Mouse (Mus musculus) hindbrain, embryonic 13.5 days (tissue): ENCODE measurements at regions not wholly inside any gene's neighbourhood (a gene's known extent, or its start where the extent isn't known, plus 50 kb on each side); places are given as distances from the start of the nearest gene placed in this dataset.

ENCODE experiments used
- ATAC-seq: fragments of 200-750 bp; cut with Nextera tagmentation; 2 replicates; pipeline ENCODE4 v1.8.0; 2017; ENCODE audit warnings: moderate TSS enrichment; ENCODE audit not compliant: low FRiP score
- H3K27ac ChIP-seq: fragments of 300-500 bp; sonication (generic); 2 replicates; pipeline ENCODE4 v1.5.1; 2015; ENCODE audit warnings: inconsistent platforms, mild to moderate bottlenecking, moderate library complexity
- H3K27me3 ChIP-seq: fragments of 300-500 bp; sonication (generic); 2 replicates; pipeline ENCODE4 v1.6.1; 2015; ENCODE audit warnings: mild to moderate bottlenecking, inconsistent platforms
- H3K36me3 ChIP-seq: fragments of 300-500 bp; sonication (generic); 2 replicates; pipeline ENCODE4 v1.6.1; 2015; ENCODE audit warnings: mild to moderate bottlenecking, inconsistent platforms
- H3K4me1 ChIP-seq: fragments of 300-500 bp; sonication (generic); replicated peaks from 2 replicates; pipeline ENCODE4 v1.6.1; 2015; ENCODE audit warnings: inconsistent platforms
- H3K4me2 ChIP-seq: fragments of 300-500 bp; sonication (generic); 2 replicates; pipeline ENCODE4 v1.6.1; 2015; ENCODE audit warnings: inconsistent platforms, mild to moderate bottlenecking, moderate library complexity
- H3K4me3 ChIP-seq: fragments of 300-500 bp; sonication (generic); 2 replicates; pipeline ENCODE4 v1.5.1; 2015; ENCODE audit warnings: mild to moderate bottlenecking, inconsistent platforms
- H3K9ac ChIP-seq: fragments of 300-500 bp; sonication (generic); 2 replicates; pipeline ENCODE4 v1.6.1; 2015; ENCODE audit warnings: mild to moderate bottlenecking, inconsistent platforms
- H3K9me3 ChIP-seq: fragments of 300-500 bp; sonication (generic); 2 replicates; pipeline ENCODE4 v1.6.1; 2016; ENCODE audit warnings: inconsistent platforms
- whole genome bisulfite sequencing: fragments of 180-500 bp; shearing (Covaris S2); methylation state at CpG from one replicate; pipeline ENCODE4 v1.1.7; 2015; 5-methylcytosine and 5-hydroxymethylcytosine counted together

DNA sequence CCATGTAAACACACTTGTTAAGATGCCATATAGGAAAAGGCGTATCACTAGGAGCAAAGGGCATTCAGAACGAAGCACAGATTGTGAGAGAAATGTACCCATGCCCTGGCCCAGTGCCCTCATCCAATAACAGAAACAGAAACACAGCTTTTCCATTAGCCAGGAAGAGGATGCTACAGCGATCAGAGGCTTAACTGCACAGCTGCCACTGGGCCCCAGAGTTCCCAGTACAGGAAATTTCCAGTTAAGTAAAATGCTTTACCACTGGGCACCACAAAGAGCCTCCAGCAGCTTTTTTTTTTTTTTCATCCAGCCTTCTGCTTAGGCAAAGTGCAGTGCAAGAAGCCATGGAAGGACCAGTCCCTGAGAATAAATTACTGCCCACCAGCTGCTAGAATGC is 325.6 kb upstream of the Arid1b start:
- H3K4me2 ChIP-seq, result no peak overlapping the region
- no peaks in the 10 kb centered on the region for H3K36me3 ChIP-seq
- WGBS, result 71% methylated on average over 3 of the region's 3 CpGs
- H3K27me3 ChIP-seq, result no peaks in the 10 kb centered on the region
- H3K4me3 ChIP-seq, result no peak overlapping the region
- H3K9ac ChIP-seq, result no peak overlapping the region
- H3K9me3 ChIP-seq, result no peaks in the 10 kb centered on the region
- ATAC-seq, result 0 out of 2 replicates have a peak, but pooled peaks have one; percentile 32
- H3K4me1 ChIP-seq, result peaks cover 4% of the 10 kb centered on the region; the same call in 1 of the 2 replicates
- no peak overlapping the region for H3K27ac ChIP-seq

DNA sequence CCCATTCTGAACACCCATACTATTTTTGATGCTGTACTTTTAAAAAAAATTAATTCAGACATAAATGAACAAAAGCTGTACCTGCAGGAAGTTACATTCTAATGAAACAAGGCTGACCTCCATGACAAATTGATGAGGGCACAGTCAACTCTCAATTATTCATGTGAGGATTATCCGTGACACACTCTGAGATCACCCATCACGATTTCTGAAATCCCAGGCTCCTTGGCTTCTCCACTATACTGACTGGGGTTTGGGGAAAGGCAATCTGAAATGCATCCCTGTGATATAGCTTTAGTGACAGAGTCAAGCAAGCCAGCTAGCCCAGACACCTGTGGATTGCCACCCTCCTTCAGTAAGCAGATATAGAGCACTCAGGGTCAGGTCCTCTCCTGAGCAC is 320.9 kb upstream of the Arid1b start:
- Histone ChIP-seq H3K4me2 (no peak overlapping the region), H3K9me3 (no peaks in the 10 kb centered on the region), H3K4me3 (no peak overlapping the region), H3K27ac (no peak overlapping the region), H3K9ac (no peak overlapping the region), H3K4me1 (peaks cover 4% of the 10 kb centered on the region; the same call in 1 of the 2 replicates), H3K36me3 (no peaks in the 10 kb centered on the region), H3K27me3 (no peaks in the 10 kb centered on the region)
- no peak for ATAC-seq
- 65% methylated on average over 2 of the region's 2 CpGs for WGBS

DNA sequence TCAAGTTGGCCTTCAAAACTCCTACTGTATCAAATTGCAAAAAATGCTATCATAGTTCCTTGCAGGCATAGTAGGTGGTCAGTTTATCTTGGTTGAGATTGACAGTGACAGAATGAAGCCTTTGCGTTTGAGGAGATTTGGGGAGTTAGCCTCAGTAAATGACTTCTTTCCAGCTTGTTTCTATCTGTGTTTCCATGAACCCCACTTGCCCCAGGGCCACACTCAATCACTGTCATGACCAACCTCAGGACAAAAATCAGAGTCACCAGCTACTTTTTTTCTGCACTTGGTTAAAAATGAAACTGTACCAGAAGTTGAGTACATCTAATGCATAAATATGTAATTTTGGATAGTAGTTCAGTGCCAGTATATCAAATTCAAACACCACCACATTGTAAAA is 287.7 kb upstream of the Arid1b start:
- no peaks in the 10 kb centered on the region for H3K9me3 ChIP-seq
- H3K27me3 ChIP-seq, result no peaks in the 10 kb centered on the region
- ATAC-seq, result no peak
- 78% methylated on average over 1 of the region's 1 CpGs for WGBS
- no peaks in the 10 kb centered on the region for H3K4me1 ChIP-seq
- no peak overlapping the region for H3K4me2 ChIP-seq
- H3K27ac ChIP-seq, result no peak overlapping the region
- H3K36me3 ChIP-seq, result no peaks in the 10 kb centered on the region
- H3K9ac ChIP-seq, result no peak overlapping the region
- no peak overlapping the region for H3K4me3 ChIP-seq

DNA sequence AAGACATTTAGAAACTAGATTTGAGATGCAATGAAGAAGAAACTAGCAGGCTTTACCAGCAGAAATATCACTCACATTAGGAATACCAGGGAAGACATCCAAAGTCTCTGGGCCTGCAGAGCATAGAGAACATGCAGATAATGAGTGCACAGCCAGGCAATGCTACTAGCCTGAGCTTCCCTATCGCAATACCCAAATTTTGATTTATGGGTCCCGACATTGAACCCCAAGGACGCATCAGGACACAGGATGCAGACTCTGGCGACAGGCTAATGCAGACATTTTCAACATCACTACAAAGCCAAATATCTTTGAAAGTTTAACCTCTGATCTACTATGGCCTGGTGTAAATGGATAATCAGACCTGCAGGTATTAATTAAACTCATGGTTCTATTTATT is 273.1 kb upstream of the Arid1b start:
- no peak for ATAC-seq
- H3K27me3 ChIP-seq, result no peaks in the 10 kb centered on the region
- H3K9ac ChIP-seq, result no peak overlapping the region
- WGBS, result 90% methylated on average over 4 of the region's 4 CpGs
- H3K27ac ChIP-seq, result no peak overlapping the region
- no peak overlapping the region for H3K4me3 ChIP-seq
- no peaks in the 10 kb centered on the region for H3K9me3 ChIP-seq
- no peaks in the 10 kb centered on the region for H3K4me1 ChIP-seq
- H3K4me2 ChIP-seq, result no peak overlapping the region
- H3K36me3 ChIP-seq, result no peaks in the 10 kb centered on the region

DNA sequence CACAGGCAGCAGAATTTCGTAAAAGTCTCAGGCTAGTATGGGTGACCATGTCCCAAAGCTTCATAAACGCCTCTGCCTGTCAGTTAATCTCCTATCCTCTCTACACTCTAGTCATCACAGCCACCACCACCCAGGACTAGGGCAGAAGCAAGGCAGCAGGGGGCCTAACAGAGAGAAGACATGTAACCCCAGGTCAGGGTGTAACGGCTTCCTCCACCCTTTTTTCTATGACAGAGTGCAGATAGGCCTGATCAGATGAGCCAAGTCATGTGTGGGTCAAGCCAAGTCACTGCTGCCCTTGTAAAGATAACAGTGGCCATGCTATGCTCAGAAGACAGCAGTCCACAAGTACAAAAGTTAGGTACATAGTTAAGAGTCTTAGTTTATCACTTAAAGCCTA is 270.1 kb upstream of the Arid1b start:
- 88% methylated on average over 3 of the region's 3 CpGs for WGBS
- no peak overlapping the region for H3K4me3 ChIP-seq
- no peak overlapping the region for H3K27ac ChIP-seq
- no peak overlapping the region for H3K9ac ChIP-seq
- H3K36me3 ChIP-seq, result no peaks in the 10 kb centered on the region
- no peak for ATAC-seq
- H3K4me1 ChIP-seq, result no peaks in the 10 kb centered on the region
- no peaks in the 10 kb centered on the region for H3K27me3 ChIP-seq
- no peaks in the 10 kb centered on the region for H3K9me3 ChIP-seq
- no peak overlapping the region for H3K4me2 ChIP-seq

DNA sequence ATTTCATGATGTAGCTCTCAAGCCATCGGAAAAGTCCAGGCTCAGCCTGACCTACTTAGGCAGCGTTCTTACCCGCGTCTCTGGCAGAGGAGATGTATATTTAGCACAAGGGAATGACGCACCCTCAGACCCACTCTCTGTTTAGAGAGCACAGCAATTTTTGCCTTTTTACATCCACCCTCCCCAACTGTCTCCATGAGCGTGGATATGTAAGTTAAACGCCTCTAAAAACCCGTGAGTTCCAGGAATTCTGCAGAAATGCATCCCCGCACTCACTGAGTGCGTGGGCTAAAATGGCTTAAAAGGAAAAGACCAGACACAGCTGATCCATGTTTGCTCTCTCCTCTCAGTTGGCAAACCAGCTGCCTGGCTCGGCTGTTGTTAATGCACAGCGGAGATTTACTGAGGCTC is 267.8 kb upstream of the Arid1b start:
- Histone ChIP-seq H3K27ac (no peak overlapping the region), H3K36me3 (no peaks in the 10 kb centered on the region), H3K27me3 (no peaks in the 10 kb centered on the region), H3K4me3 (no peak overlapping the region), H3K9ac (no peak overlapping the region), H3K9me3 (no peaks in the 10 kb centered on the region), H3K4me1 (no peaks in the 10 kb centered on the region), H3K4me2 (no peak overlapping the region)
- WGBS, result 81% methylated on average over 12 of the region's 12 CpGs
- no peak for ATAC-seq

DNA sequence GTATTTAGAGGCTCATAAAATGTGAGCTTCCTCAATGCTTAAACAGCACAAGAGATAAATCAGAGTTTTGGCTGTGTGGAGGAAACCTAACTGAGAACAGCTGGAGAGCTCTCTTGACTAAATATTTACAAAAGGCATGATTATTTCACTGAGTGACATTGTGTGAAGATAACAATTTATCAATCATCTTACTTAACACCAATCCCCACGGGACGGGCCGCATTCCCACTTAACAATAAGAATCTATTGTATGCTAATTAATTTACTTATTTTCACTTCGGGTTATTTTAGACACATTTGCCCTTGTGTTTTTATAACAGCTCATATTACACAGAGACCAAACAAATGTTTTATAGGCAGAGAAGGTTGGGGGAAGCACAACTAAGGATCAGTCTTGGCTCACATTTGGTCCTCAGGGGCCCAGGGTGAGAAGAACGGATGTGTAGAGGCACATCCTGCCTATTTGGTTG is 259.7 kb upstream of the Arid1b start:
- 76% methylated on average over 5 of the region's 5 CpGs for WGBS
- no peak overlapping the region for H3K9ac ChIP-seq
- no peak for ATAC-seq
- H3K4me1 ChIP-seq, result peaks cover 6% of the 10 kb centered on the region; the same call in 1 of the 2 replicates
- H3K4me3 ChIP-seq, result no peak overlapping the region
- H3K36me3 ChIP-seq, result no peaks in the 10 kb centered on the region
- no peaks in the 10 kb centered on the region for H3K27me3 ChIP-seq
- no peak overlapping the region for H3K27ac ChIP-seq
- no peaks in the 10 kb centered on the region for H3K9me3 ChIP-seq
- H3K4me2 ChIP-seq, result no peak overlapping the region

DNA sequence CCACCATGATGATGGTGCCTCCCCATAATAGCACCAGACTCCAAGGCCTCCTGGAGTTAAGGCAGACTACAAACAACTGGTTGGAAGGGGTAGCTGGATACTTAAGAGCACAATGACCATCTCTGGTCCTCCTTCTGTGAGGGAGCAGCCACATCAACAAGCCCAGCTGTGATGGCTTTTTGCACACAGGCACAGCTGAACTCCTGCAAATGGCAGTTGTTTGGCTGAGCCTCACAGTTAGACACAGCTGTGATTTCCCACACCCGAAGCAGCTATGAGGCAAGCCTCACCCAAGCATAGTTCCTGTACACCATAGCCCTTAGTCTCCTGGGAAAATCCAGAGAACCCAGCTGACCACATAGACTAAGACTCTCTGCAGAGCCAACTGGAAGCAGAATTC is 258.9 kb upstream of the Arid1b start:
- Histone ChIP-seq H3K9ac (no peak overlapping the region), H3K27me3 (no peaks in the 10 kb centered on the region), H3K27ac (no peak overlapping the region), H3K4me1 (peaks cover 6% of the 10 kb centered on the region; the same call in 1 of the 2 replicates), H3K36me3 (no peaks in the 10 kb centered on the region), H3K9me3 (no peaks in the 10 kb centered on the region), H3K4me2 (no peak overlapping the region), H3K4me3 (no peak overlapping the region)
- no peak for ATAC-seq
- WGBS, result 55% methylated on average over 1 of the region's 1 CpGs

DNA sequence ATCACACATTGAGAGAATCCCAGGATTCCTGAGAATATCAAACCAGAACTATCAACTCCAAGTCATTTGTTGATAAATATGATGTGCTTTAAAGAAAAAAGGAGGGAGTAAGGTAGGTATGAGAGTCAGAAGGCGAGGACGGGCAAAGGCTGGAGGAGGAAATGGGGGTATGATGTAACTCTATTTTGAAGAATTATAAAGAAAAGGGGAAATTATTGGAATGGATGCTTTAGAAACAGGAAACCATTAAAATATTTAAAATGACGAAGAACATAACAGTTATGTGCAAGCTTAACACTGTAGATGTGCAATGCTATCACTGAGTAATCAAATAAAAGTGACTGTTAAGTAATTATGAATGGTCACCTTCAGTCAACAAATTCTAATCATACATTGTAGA is 257.4 kb upstream of the Arid1b start:
- Histone ChIP-seq H3K9me3 (no peaks in the 10 kb centered on the region), H3K4me1 (peaks cover 14% of the 10 kb centered on the region), H3K36me3 (no peaks in the 10 kb centered on the region), H3K27ac (no peak overlapping the region), H3K27me3 (no peaks in the 10 kb centered on the region), H3K4me3 (no peak overlapping the region), H3K4me2 (no peak overlapping the region), H3K9ac (no peak overlapping the region)
- no peak for ATAC-seq
- WGBS, result 94% methylated on average over 3 of the region's 3 CpGs

DNA sequence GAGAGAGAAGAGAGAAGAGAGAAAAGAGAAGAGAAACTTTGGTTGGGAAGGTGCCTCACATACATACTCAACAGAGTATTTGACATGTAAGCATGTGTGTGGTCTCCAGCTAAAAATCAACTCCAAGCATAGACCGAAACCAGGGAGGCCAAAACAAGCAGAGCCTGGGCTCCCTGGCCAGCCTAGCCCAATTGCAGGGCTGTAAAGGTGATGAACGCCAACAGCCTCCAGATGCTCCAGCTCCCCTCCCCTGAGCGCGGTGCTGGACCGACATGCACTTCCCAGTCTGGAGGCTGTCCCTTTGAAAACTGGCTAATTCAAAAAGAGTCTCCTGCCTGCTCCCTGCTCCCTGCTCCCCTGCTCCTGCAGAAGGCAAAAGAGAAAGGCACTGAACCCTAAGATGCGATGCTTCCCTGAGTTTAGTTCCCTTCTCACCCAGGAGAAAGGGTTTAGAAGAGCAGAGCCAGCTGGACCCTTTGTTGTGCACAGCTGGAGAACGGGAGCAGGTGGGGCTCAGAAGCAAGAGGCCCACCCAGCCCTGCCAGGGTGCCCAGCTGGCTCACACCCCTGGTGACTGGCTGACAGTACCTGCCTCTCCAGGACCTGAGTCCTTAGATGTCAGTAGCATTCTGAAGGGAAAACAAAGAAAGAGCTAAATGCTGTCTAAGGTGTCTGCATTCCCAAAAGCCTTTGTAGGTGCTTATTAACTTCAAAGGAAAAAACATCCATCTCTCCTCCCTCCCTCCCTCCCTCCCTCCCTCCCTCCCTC is 255.2 kb upstream of the Arid1b start:
- Histone ChIP-seq H3K4me3 (no peak overlapping the region), H3K27me3 (no peaks in the 10 kb centered on the region), H3K9me3 (no peaks in the 10 kb centered on the region), H3K9ac (peak overlapping the region; percentile 31; the same call in 1 of the 2 replicates), H3K4me1 (peaks cover 14% of the 10 kb centered on the region), H3K4me2 (no peak overlapping the region), H3K36me3 (no peaks in the 10 kb centered on the region), H3K27ac (0 out of 2 replicates have a peak overlapping the region, but pooled peaks have one; percentile 35)
- WGBS, result 10% methylated on average over 7 of the region's 7 CpGs
- ATAC-seq, result peak; percentile 52; the same call in 1 of the 2 replicates

DNA sequence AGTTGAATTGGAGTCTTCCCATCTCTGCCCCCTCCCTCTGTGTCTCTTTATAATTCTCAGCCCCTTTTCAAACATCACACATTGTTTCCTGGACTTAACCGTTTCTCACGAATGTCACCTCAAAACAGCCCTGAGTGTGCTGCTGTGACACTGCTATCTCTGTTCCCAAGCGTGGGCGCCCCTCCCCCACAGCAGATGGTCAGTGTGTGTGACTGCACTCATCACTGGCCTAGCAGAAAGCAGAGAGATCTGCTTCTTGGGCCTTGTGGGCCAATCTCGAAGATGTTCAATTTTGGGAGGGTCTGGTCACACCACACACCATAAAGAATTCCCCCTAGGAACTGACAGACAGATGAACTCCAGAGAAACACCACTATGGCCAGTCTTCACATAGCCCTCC is 253.3 kb upstream of the Arid1b start:
- Histone ChIP-seq H3K4me2 (no peak overlapping the region), H3K4me3 (no peak overlapping the region), H3K9me3 (no peaks in the 10 kb centered on the region), H3K27ac (0 out of 2 replicates have a peak overlapping the region, but pooled peaks have one; percentile 2), H3K4me1 (peaks cover 14% of the 10 kb centered on the region), H3K9ac (no peak overlapping the region), H3K27me3 (no peaks in the 10 kb centered on the region), H3K36me3 (no peaks in the 10 kb centered on the region)
- 34% methylated on average over 5 of the region's 5 CpGs for WGBS
- no peak for ATAC-seq

DNA sequence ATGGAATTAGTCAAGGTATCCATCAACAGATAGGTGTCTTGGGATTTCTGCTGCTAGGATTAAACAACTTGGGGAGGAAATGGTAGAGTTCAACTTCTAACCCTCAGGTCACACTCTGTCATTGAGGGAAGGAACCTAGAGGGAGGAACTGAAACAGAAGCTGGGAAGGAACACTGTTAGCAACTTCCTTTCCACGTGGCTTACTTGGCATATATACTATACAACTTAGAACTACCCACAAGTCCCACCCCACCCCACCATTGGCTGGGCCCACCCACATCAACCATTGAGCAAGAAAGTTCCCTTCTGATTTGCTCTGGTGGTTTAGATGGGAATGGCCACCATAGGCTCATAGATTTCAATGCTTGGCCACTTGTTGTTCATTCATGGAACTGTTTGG is 251.8 kb upstream of the Arid1b start:
- Histone ChIP-seq H3K4me2 (no peak overlapping the region), H3K4me3 (no peak overlapping the region), H3K9me3 (no peaks in the 10 kb centered on the region), H3K27me3 (no peaks in the 10 kb centered on the region), H3K36me3 (no peaks in the 10 kb centered on the region), H3K4me1 (peaks cover 14% of the 10 kb centered on the region), H3K9ac (no peak overlapping the region), H3K27ac (no peak overlapping the region)
- ATAC-seq, result no peak
- 69% methylated on average over 1 of the region's 1 CpGs for WGBS

DNA sequence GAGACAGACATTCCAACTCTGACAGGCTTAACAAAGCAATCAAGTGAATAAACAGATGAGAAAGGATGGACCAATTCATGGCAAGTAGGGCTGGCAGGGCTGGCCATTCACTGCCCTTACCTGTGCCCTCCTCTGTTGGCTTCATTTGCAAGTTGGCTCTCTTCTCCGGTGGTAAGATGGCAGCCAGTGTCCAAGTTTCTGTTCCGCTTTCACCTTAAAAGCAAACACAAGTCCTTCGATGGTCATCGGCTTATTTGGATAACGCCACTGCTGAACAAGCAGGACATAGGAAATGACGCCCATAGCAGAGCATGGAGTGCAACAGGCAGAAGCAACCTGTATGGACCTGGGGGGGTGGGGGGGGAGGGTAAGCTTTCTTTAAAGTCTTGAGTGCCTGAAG is 231.2 kb upstream of the Arid1b start:
- H3K9ac ChIP-seq, result no peak overlapping the region
- H3K9me3 ChIP-seq, result no peaks in the 10 kb centered on the region
- no peak overlapping the region for H3K4me2 ChIP-seq
- 93% methylated on average over 6 of the region's 6 CpGs for WGBS
- no peaks in the 10 kb centered on the region for H3K36me3 ChIP-seq
- no peak overlapping the region for H3K27ac ChIP-seq
- no peak for ATAC-seq
- H3K27me3 ChIP-seq, result no peaks in the 10 kb centered on the region
- no peak overlapping the region for H3K4me3 ChIP-seq
- H3K4me1 ChIP-seq, result no peaks in the 10 kb centered on the region
